Mouse (Mus musculus) retina, postnatal 1 day (tissue): ENCODE data around the gene Rbmx.

Source experiments
- DNase-seq: peaks from one replicate; pipeline ENCODE4 v3.0.0-alpha.2; 2012

Rbmx gene

GRCm38 (mm10) chrX:57392367-57393246, at the start of gene Rbmx:
Gene Rbmx (minus strand): TSS chrX:57393036.
- peak; percentile 96 for DNase-seq

GRCm38 (mm10) chrX:57433897-57434296, 41.1 kb upstream of the Rbmx start:
- no peak for DNase-seq

GRCm38 (mm10) chrX:57431610-57432009, 38.8 kb upstream of the Rbmx start:
- peak; percentile 25 for DNase-seq

- no peak for DNase-seq
Measured at GRCm38 (mm10) chrX:57408769-57409168, 15.9 kb upstream of the Rbmx start, which contains the start of gene Gm364. Gene Gm364 (plus strand): TSS chrX:57409154.

- peak; percentile 49 for DNase-seq
Measured at GRCm38 (mm10) chrX:57403651-57404050, 10.8 kb upstream of the Rbmx start.

GRCm38 (mm10) chrX:57401388-57401787, 8.6 kb upstream of the Rbmx start:
- no peak for DNase-seq

- DNase-seq: peak; percentile 42
Measured at GRCm38 (mm10) chrX:57393412-57393811, 576 bp upstream of the Rbmx start.

GRCm38 (mm10) chrX:57380915-57381314, 11.9 kb downstream of the Rbmx start:
- no peak for DNase-seq

- no peak for DNase-seq
Measured at GRCm38 (mm10) chrX:57378579-57378978, 14.3 kb downstream of the Rbmx start.

GRCm38 (mm10) chrX:57377096-57377495, 15.7 kb downstream of the Rbmx start:
- no peak for DNase-seq

- DNase-seq: no peak
Measured at GRCm38 (mm10) chrX:57374029-57374428, 18.8 kb downstream of the Rbmx start.

- no peak for DNase-seq
Measured at GRCm38 (mm10) chrX:57373543-57373942, 19.3 kb downstream of the Rbmx start.

GRCm38 (mm10) chrX:57372965-57373364, 19.9 kb downstream of the Rbmx start:
- no peak for DNase-seq

GRCm38 (mm10) chrX:57364891-57365569, 27.8 kb downstream of the Rbmx start:
- DNase-seq: no peak

GRCm38 (mm10) chrX:57359316-57359715, 33.5 kb downstream of the Rbmx start:
- DNase-seq: no peak

- no peak for DNase-seq
Measured at GRCm38 (mm10) chrX:57339220-57339619, 53.6 kb downstream of the Rbmx start.

- DNase-seq: no peak
Measured at GRCm38 (mm10) chrX:57338371-57339211, 54.2 kb downstream of the Rbmx start, which contains the start of gene Arhgef6. Gene Arhgef6 (minus strand): TSS chrX:57338729.

GRCm38 (mm10) chrX:57337582-57337981, 55.3 kb downstream of the Rbmx start:
- DNase-seq: no peak

- no peak for DNase-seq
Measured at GRCm38 (mm10) chrX:57336958-57337357, 55.9 kb downstream of the Rbmx start.

GRCm38 (mm10) chrX:57335313-57335712, 57.5 kb downstream of the Rbmx start:
- DNase-seq: no peak
